Mouse (Mus musculus): ENCODE results near the gene Kcnq1. TPM values are rescaled to one million over a fixed set of nuclear protein-coding genes. Genes with fewer than 3 reads are reported as not detected.

Kcnq1 gene
- total and polyA plus RNA-seq, 3 experiments: not detected

DNA sequence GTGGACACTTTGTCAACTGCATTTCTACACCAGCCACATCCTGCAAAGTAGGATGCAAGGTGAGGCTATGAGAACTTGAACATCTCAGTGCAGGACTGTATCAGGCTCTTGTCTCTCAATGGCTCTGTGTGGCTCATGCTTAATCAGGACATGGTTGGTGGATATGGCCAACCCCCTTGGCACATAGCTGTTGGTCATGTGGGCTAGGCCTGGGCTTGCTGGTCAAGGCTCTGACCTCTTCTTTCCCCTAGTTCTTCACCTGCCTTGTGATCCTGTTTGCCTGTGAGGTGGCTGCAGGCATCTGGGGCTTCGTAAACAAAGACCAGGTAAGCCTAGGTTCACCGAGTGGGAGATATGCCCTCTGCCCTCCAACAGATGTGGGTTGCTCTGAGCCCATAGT is 40.5 kb upstream of the Kcnq1 start:
- dilution Hi-C loops (cut with MboI; ENCODE audit: extremely low pct_ligation_motif_present, extremely low pct_unique_long_range_greater_than_20kb, low sequenced_read_pairs): no loop called here
- Histone ChIP-seq H3K9ac (ENCODE audit: insufficient read depth, low read depth) (no peak overlapping the region), H3K36me3 (replicated peaks in 1 of 2; ENCODE audit: control insufficient read depth in 1 of 2, insufficient read depth in 1 of 2, low read length in 1 of 2) (peaks cover 69 to 87% of the 10 kb centered on the region in 2 experiments)

DNA sequence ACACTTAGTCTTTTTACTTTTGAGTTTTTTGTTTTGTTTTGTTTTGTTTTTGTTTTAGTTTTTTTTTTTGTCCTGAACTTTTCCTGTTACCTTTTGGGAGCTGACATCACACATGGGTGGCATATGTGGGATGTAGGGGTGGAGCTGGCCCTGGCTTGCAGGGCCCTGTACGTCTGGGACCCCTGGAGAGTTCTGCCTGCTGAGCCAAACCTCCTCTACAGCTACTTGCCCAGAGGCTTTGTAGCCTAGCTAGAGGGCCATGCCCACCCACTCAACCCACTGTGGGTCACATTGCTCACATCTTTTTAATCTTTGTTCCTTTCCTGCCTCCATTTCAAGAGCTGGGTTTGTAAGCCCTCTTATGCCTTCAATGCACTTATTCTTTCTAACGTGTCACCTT is 38.7 kb upstream of the Kcnq1 start:
- Histone ChIP-seq H3K36me3 (replicated peaks in 1 of 2; ENCODE audit: control insufficient read depth in 1 of 2, insufficient read depth in 1 of 2, low read length in 1 of 2) (peaks cover 56 to 87% of the 10 kb centered on the region in 2 experiments), H3K27me3 (replicated peaks) (no peaks in the 10 kb centered on the region), H3K4me2 (ENCODE audit: insufficient read depth, low read depth, poor library complexity, severe bottlenecking) (no peak overlapping the region), H3K9me3 (replicated peaks; ENCODE audit: low read length) (no peaks in the 10 kb centered on the region), H3K27ac (ENCODE audit: insufficient read depth, low read depth) (no peak overlapping the region), H3K9ac (ENCODE audit: insufficient read depth, low read depth) (no peak overlapping the region), H3K4me1 (ENCODE audit: control insufficient read depth in 1 of 2, insufficient read depth in 2 of 2) (peaks cover 7 to 31% of the 10 kb centered on the region in 2 experiments), H3K79me2 (replicated peaks; ENCODE audit: control insufficient read depth, extremely low read depth, insufficient read depth, poor library complexity, severe bottlenecking) (peaks cover 17% of the 10 kb centered on the region), H3K4me3 (replicated peaks in 1 of 3; ENCODE audit: low read depth in 2 of 3, low read length in 2 of 3, poor library complexity in 1 of 3) (no peak overlapping the region)
- in situ Hi-C loops (cut with MboI; ENCODE audit: low pct_ligation_motif_present, low pct_unique_long_range_greater_than_20kb, low sequenced_read_pairs): loop anchor here (5.0 kb wide), 1 partner anchor 60 kb away; the partner anchor contains the start of gene Tspan32
- no peak for DNase-seq (ENCODE audit: extremely low read depth)
- TF ChIP-seq EP300 (IDR thresholded peaks at IDR 0.05; ENCODE audit: low read length): no peak
- TF ChIP-seq ELF1 (IDR thresholded peaks at IDR 0.05; ENCODE audit: low read depth, low read length): no peak
- TF ChIP-seq MEF2A (IDR thresholded peaks at IDR 0.05; ENCODE audit: borderline replicate concordance, low read depth, low read length): no peak
- TF ChIP-seq SMC3 (IDR thresholded peaks at IDR 0.05; ENCODE audit: low read depth, low read length): no peak
- dilution Hi-C loops (cut with MboI; ENCODE audit: extremely low pct_ligation_motif_present, extremely low pct_unique_long_range_greater_than_20kb, low sequenced_read_pairs): no loop called here

More for the DNA sequence above, 40.5 kb upstream of the Kcnq1 start:
- peaks cover 8 to 31% of the 10 kb centered on the region in 2 experiments for H3K4me1 ChIP-seq (ENCODE audit: control insufficient read depth in 1 of 2, insufficient read depth in 2 of 2)
- H3K79me2 ChIP-seq (replicated peaks; ENCODE audit: control insufficient read depth, extremely low read depth, insufficient read depth, poor library complexity, severe bottlenecking): peaks cover 29% of the 10 kb centered on the region
- H3K27me3 ChIP-seq (replicated peaks): no peaks in the 10 kb centered on the region
- no peak overlapping the region for H3K27ac ChIP-seq (ENCODE audit: insufficient read depth, low read depth)
- in situ Hi-C loops (cut with MboI; ENCODE audit: low pct_ligation_motif_present, low pct_unique_long_range_greater_than_20kb, low sequenced_read_pairs): loop anchor here (5.0 kb wide), 1 partner anchor 58 kb away; the partner anchor contains the start of gene Tspan32
- TF ChIP-seq TCF12 (IDR thresholded peaks at IDR 0.05; ENCODE audit: low read depth, low read length) (no peak), POLR2A (IDR thresholded peaks at IDR 0.05; ENCODE audit: low read depth, low read length) (no peak), ZC3H11A (IDR thresholded peaks at IDR 0.05; ENCODE audit: low read depth, low read length) (no peak), USF1 (IDR thresholded peaks at IDR 0.05; ENCODE audit: low read depth, low read length) (no peak), MAZ (IDR thresholded peaks at IDR 0.05; ENCODE audit: low read depth, low read length) (no peak), RCOR1 (conservative IDR thresholded peaks at IDR 0.05; ENCODE audit: low read depth, low read length) (no peak), ELF1 (IDR thresholded peaks at IDR 0.05; ENCODE audit: low read depth, low read length) (no peak), EP300 (IDR thresholded peaks at IDR 0.05; ENCODE audit: low read length) (no peak), UBTF (IDR thresholded peaks at IDR 0.05; ENCODE audit: low read depth, low read length) (no peak), MXI1 (IDR thresholded peaks at IDR 0.05; ENCODE audit: low read depth, low read length) (no peak), HCFC1 (IDR thresholded peaks at IDR 0.05; ENCODE audit: low read depth, low read length) (no peak), POLR2AphosphoS2 (IDR thresholded peaks at IDR 0.05; ENCODE audit: low read depth, low read length) (no peak), CTCF (conservative IDR thresholded peaks at IDR 0.05 in 1 of 2, IDR thresholded peaks at IDR 0.05 in 1 of 2; ENCODE audit: low read depth in 2 of 2, low read length in 2 of 2) (no peak), ZKSCAN1 (IDR thresholded peaks at IDR 0.05; ENCODE audit: borderline replicate concordance, low read depth, low read length) (no peak), ETS1 (conservative IDR thresholded peaks at IDR 0.05; ENCODE audit: low read depth, low read length) (no peak), SIN3A (IDR thresholded peaks at IDR 0.05; ENCODE audit: low read length) (no peak), NELFE (IDR thresholded peaks at IDR 0.05; ENCODE audit: low read depth, low read length) (no peak), SMC3 (IDR thresholded peaks at IDR 0.05; ENCODE audit: low read depth, low read length) (no peak), CHD1 (IDR thresholded peaks at IDR 0.05; ENCODE audit: low read depth, low read length) (no peak)
- no peaks in the 10 kb centered on the region for H3K9me3 ChIP-seq (replicated peaks; ENCODE audit: low read length)
- no peak overlapping the region for H3K4me3 ChIP-seq (replicated peaks in 1 of 3; ENCODE audit: low read depth in 2 of 3, low read length in 2 of 3, poor library complexity in 1 of 3)
- no peak for DNase-seq (ENCODE audit: extremely low read depth)
- H3K4me2 ChIP-seq (ENCODE audit: insufficient read depth, low read depth, poor library complexity, severe bottlenecking): no peak overlapping the region
